Mouse (Mus musculus): Measurements from ENCODE around the gene Bbip1.

DNA sequence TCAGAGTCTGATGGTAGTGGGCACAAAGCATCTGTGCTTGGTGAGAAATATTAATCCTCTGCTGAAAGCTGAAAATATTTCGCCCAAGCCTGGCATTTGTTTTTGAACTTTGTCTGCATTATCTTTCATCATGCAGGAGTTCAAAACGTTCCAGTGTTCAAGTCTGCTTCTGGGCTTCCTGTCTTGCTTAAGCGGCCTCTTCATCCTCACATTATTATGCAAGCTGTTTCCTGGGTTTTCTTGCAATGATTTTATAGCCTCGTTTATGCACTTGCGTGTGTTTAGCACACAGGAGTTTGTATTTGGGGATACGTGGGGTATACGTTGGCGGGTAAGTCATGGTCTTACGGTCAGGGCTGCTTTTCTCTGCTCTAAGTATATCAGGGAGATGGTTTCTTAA, 56.1 kb downstream of the Bbip1 start:
- no peak for TF ChIP-seq POLR2A (IDR thresholded peaks at IDR 0.05; ENCODE audit: low read depth, low read length)
- TF ChIP-seq CTCF (IDR thresholded peaks at IDR 0.05; ENCODE audit: borderline replicate concordance, insufficient read depth, low read length) = no peak
